Mouse (Mus musculus) small intestine, adult 2 months (tissue): ENCODE data around the gene Aldoc. TPM values are rescaled to one million over a fixed set of nuclear protein-coding genes. Genes with fewer than 3 reads are reported as not detected.

Source experiments
- H3K27ac ChIP-seq: fragments of 200-500 bp; 2 replicates; pipeline ENCODE4 v1.5.1; 2012; ENCODE audit warnings: low read depth, low read length, control low read depth, inconsistent platforms; ENCODE audit not compliant: insufficient read depth
- H3K27me3 ChIP-seq: fragments of 200-500 bp; 2 replicates; pipeline ENCODE4 v1.6.1; 2012; ENCODE audit warnings: mild to moderate bottlenecking, moderate library complexity, low read length, inconsistent platforms; ENCODE audit not compliant: control insufficient read depth, insufficient read depth
- H3K36me3 ChIP-seq: fragments of 200-500 bp; 2 replicates; pipeline ENCODE4 v1.6.1; 2012; ENCODE audit warnings: mild to moderate bottlenecking, low read length, control low read depth, inconsistent platforms; ENCODE audit not compliant: control insufficient read depth, insufficient read depth
- H3K4me1 ChIP-seq: fragments of 200-500 bp; 2 replicates; pipeline ENCODE4 v1.6.1; 2012; ENCODE audit warnings: low read length, inconsistent platforms, mixed read lengths; ENCODE audit not compliant: control insufficient read depth, insufficient read depth, insufficient read length
- H3K4me3 ChIP-seq: fragments of 200-500 bp; 2 replicates; pipeline ENCODE4 v1.5.1; 2012; ENCODE audit warnings: low read depth, mild to moderate bottlenecking, control low read depth, inconsistent platforms, low read length, moderate library complexity
- CTCF ChIP-seq: fragments of 200-500 bp; IDR thresholded peaks from 2 replicates; pipeline ENCODE4 v1.5.1; 2012; ENCODE audit warnings: low read depth, mild to moderate bottlenecking, control low read depth, inconsistent platforms, low read length, moderate library complexity, mixed read lengths; ENCODE audit not compliant: insufficient replicate concordance, insufficient read length; ENCODE audit errors: extremely low read depth
- POLR2A ChIP-seq: fragments of 200-500 bp; IDR thresholded peaks from 2 replicates; pipeline ENCODE4 v1.6.1; 2012; ENCODE audit warnings: low read depth, mild to moderate bottlenecking, control low read depth, inconsistent platforms, low read length, moderate library complexity
- WGBS: fragments of 180-500 bp; shearing (Covaris S2); methylation state at CpG from one replicate; pipeline ENCODE4 v1.1.7; 2018; 5-methylcytosine and 5-hydroxymethylcytosine counted together
- polyA plus RNA-seq: library from polyadenylated mRNA; depleted of rRNA; stranded (reverse); fragments of >200 nt; gene quantifications from 2 replicates; pipeline ENCODE4 v1.2.3, GENCODE M21; 2012; rRNA removed

The Aldoc gene
- polyA plus RNA-seq, 1 experiment, result 8.8 TPM

DNA sequence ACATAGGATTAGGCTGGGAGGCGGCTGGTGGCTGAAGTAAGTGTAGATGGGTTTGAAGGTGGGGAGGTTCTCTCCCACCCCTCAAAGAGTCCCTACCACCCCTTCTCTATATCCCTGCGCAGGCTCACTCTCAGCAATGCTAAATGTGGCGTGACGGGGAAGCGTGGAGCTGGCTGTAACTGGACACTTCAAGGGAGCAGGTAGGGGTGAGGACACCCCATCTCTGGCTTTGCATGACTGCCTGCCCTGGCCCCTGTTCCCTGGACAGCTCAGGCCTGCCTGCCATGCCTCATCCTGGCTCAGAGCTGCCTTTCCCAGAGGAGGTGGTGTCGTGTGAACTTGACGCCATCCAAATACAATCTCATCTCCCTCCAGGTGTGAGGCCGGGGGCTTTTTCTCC is 51.4 kb downstream of the Aldoc start:
- Histone ChIP-seq H3K4me1 (peaks cover 23% of the 10 kb centered on the region), H3K4me3 (no peak overlapping the region), H3K27ac (no peak overlapping the region), H3K36me3 (no peaks in the 10 kb centered on the region), H3K27me3 (no peaks in the 10 kb centered on the region)
- TF ChIP-seq POLR2A, result no peak
- no peak for TF ChIP-seq CTCF
- WGBS, result 96% methylated on average over 8 of the region's 8 CpGs

Other genes with a start within 250 kb of the Aldoc start
- gene Eral1, start 242.6 kb upstream of the Aldoc start, polyA plus RNA-seq, result 12.2 and 17.3 TPM in 2 replicates
- gene Fam222b, start 228.3 kb upstream of the Aldoc start, polyA plus RNA-seq, result 13.1 and 29.2 TPM in 2 replicates
- 50.3 and 99.5 TPM in 2 replicates for gene Traf4, start 157.4 kb upstream of the Aldoc start, polyA plus RNA-seq
- 5.0 and 6.6 TPM in 2 replicates for gene Nek8, start 146.3 kb upstream of the Aldoc start, polyA plus RNA-seq
- gene Tlcd1, start 146.3 kb upstream of the Aldoc start, polyA plus RNA-seq, result 15.0 and 15.3 TPM in 2 replicates
- gene Rpl23a, start 139.4 kb upstream of the Aldoc start, polyA plus RNA-seq, result 31.9 and 66.4 TPM in 2 replicates
- gene Rab34, start 134.5 kb upstream of the Aldoc start, polyA plus RNA-seq, result 12.2 and 13.0 TPM in 2 replicates
- 0.11 TPM in 1 of 2 replicates, not detected in the other for gene Proca1, start 129.6 kb upstream of the Aldoc start, polyA plus RNA-seq
- 91.3 and 125 TPM in 2 replicates for gene Sdf2, start 77.2 kb upstream of the Aldoc start, polyA plus RNA-seq
- 19.2 and 28.5 TPM in 2 replicates for gene Supt6, start 77.0 kb upstream of the Aldoc start, polyA plus RNA-seq
- gene 2610507B11Rik, start 61.2 kb upstream of the Aldoc start, polyA plus RNA-seq, result 38.2 and 51.7 TPM in 2 replicates
- gene BC030499, start 32.1 kb upstream of the Aldoc start, polyA plus RNA-seq, result 0.14 and 0.18 TPM in 2 replicates
- gene Spag5, start 21.4 kb upstream of the Aldoc start, polyA plus RNA-seq, result 5.1 and 7.5 TPM in 2 replicates
- 47.6 and 70.8 TPM in 2 replicates for gene Pigs, start 5.4 kb downstream of the Aldoc start, polyA plus RNA-seq
- 12.7 and 13.3 TPM in 2 replicates for gene Unc119, start 20.5 kb downstream of the Aldoc start, polyA plus RNA-seq
- gene Foxn1, start 63.6 kb downstream of the Aldoc start, polyA plus RNA-seq, result 0.06 TPM in 1 of 2 replicates, not detected in the other
- 24.9 and 374 TPM in 2 replicates for gene Slc13a2, start 99.2 kb downstream of the Aldoc start, polyA plus RNA-seq
- 117 and 341 TPM in 2 replicates for gene Slc46a1, start 142.7 kb downstream of the Aldoc start, polyA plus RNA-seq
- 0.43 and 0.60 TPM in 2 replicates for gene Sarm1, start 174.8 kb downstream of the Aldoc start, polyA plus RNA-seq
- 3.2 and 21.1 TPM in 2 replicates for gene Vtn, start 176.1 kb downstream of the Aldoc start, polyA plus RNA-seq
- gene Sebox, start 180.5 kb downstream of the Aldoc start, polyA plus RNA-seq, result not detected in 2 replicates
- gene Tmem199, start 189.2 kb downstream of the Aldoc start, polyA plus RNA-seq, result 3.7 and 3.8 TPM in 2 replicates
- 18.1 and 24.9 TPM in 2 replicates for gene Poldip2, start 189.2 kb downstream of the Aldoc start, polyA plus RNA-seq
- 31.3 and 64.5 TPM in 2 replicates for gene Tnfaip1, start 213.4 kb downstream of the Aldoc start, polyA plus RNA-seq
- gene Ift20, start 213.4 kb downstream of the Aldoc start, polyA plus RNA-seq, result 114 and 137 TPM in 2 replicates
- 32.4 and 47.0 TPM in 2 replicates for gene Tmem97, start 227.8 kb downstream of the Aldoc start, polyA plus RNA-seq